Mouse (Mus musculus): ENCODE measurements at regions not wholly inside any gene's neighbourhood (a gene's known extent, or its start where the extent isn't known, plus 50 kb on each side); places are given as distances from the start of the nearest gene placed in this dataset.

DNA sequence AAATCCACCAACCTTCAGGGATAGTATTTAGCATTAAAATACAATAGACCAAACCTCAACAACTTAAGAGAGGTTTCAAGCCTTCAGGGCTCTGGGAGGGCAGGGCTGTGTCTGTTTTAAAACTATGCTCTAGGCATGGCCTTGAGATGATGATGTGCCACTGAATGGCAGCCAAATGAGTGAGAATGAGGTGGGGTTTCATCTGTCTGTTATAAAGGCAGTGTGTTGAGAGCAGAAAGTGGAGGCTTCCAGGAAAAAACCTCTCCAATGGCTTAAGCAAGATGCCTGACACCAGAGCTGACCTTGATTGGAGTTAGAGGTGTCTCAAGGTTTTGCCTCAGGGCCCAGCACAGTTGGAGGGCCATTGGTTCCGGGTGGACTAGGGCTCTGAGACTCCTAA, 111.1 kb upstream of the Tut7 start:
- TF ChIP-seq CTCF (IDR thresholded peaks at IDR 0.05; ENCODE audit: low read depth), result no peak
- TF ChIP-seq EP300 (IDR thresholded peaks at IDR 0.05; ENCODE audit: low read depth), result no peak
